Mouse (Mus musculus): ENCODE results near the gene Chl1. TPM values are rescaled to one million over a fixed set of nuclear protein-coding genes. Genes with fewer than 3 reads are reported as not detected.

Gene Chl1
- polyA plus RNA-seq, 1 experiment from 2014 or later: 0.22 TPM

DNA sequence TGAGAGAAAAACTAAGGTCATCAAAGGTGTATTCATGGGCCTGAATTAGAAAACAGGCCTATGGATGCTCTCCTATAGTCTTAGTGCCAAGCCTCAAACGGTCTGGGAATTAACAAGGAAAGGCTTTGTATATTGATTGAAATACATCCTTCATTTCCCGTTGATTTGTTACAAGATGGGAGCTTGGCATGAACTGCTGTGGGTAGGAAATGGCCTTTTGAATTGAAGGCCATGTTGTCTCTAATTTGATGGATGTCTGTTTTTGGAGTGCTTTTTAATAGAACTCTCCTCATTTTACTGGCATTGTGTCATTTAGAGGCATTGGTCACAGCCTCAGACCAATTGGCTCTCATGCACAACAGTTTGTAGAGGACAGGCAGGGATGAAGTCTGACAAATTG is 49.0 kb downstream of the Chl1 start:
- Histone ChIP-seq H3K4me1 (replicated peaks; ENCODE audit: insufficient read depth, low read length) (no peaks in the 10 kb centered on the region), H3K4me3 (replicated peaks; ENCODE audit: low read depth, low read length) (no peak overlapping the region), H3K4me2 (ENCODE audit: low read length) (no peak overlapping the region), H3K9ac (ENCODE audit: low read depth, low read length) (no peak overlapping the region), H3K27me3 (ENCODE audit: insufficient read depth, low read length) (no peaks in the 10 kb centered on the region), H3K27ac (no peak overlapping the region), H3K36me3 (ENCODE audit: insufficient read depth, low read length) (no peaks in the 10 kb centered on the region), H3K9me3 (replicated peaks; ENCODE audit: low read length) (no peaks in the 10 kb centered on the region)
- no peak for TF ChIP-seq CTCF (IDR thresholded peaks at IDR 0.05; ENCODE audit: low read depth)
- 77% methylated on average over 2 of the region's 2 CpGs for WGBS
- ATAC-seq (replicated peaks; ENCODE audit: low FRiP score, low read depth) (no peak), DNase-seq (ENCODE audit: low spot score) (no peak)

DNA sequence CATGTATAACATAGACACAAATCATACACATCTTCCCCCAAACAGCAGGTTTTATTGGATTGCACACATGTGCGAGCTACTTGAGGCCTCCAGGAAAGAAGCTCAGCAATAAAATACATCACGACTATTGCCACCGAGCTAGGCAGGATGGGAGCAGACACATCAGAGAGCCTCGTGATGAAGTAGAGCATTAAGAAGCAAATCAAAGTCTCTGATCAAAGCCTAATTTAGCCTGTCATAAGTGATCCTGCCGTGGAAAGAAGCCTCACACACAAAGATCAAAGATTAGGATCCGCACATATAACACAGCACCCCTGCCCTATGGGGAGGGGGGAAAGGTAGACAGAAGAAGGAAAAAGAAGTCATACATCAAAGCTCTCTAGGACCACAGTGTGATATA is 54.4 kb downstream of the Chl1 start:
- ATAC-seq (replicated peaks; ENCODE audit: low FRiP score, low read depth) (no peak), DNase-seq (ENCODE audit: low spot score) (no peak)
- H3K4me3 ChIP-seq (replicated peaks; ENCODE audit: low read depth, low read length): no peak overlapping the region
- no peaks in the 10 kb centered on the region for H3K36me3 ChIP-seq (ENCODE audit: insufficient read depth, low read length)
- no peaks in the 10 kb centered on the region for H3K4me1 ChIP-seq (replicated peaks; ENCODE audit: insufficient read depth, low read length)
- 44% methylated on average over 6 of the region's 6 CpGs for WGBS
- no peaks in the 10 kb centered on the region for H3K9me3 ChIP-seq (replicated peaks; ENCODE audit: low read length)
- H3K4me2 ChIP-seq (ENCODE audit: low read length): no peak overlapping the region
- no peak for TF ChIP-seq CTCF (IDR thresholded peaks at IDR 0.05; ENCODE audit: low read depth)
- no peak overlapping the region for H3K9ac ChIP-seq (ENCODE audit: low read depth, low read length)
- no peaks in the 10 kb centered on the region for H3K27me3 ChIP-seq (ENCODE audit: insufficient read depth, low read length)
- no peak overlapping the region for H3K27ac ChIP-seq

DNA sequence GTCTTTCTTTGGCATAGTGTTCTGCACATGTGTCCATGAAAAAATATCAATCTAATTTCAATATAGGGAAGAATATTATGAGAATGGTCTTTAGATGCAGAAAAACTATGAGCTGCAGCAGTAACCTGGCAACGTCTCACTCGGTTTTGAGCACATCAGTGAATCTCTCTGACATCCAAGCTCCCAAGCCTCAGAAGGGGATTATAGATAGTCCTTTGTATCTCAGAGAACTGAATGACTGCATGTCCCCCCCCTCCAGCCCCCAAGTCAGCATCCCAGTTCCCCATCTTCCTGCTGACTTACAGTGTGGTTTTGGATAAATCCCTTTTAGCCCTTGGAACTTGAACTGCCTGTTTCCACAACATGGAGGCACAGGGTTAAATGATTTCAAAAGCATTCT is 56.9 kb downstream of the Chl1 start:
- no peak for TF ChIP-seq CTCF (IDR thresholded peaks at IDR 0.05; ENCODE audit: low read depth)
- Histone ChIP-seq H3K4me3 (replicated peaks; ENCODE audit: low read depth, low read length) (no peak overlapping the region), H3K4me2 (ENCODE audit: low read length) (no peak overlapping the region), H3K27me3 (ENCODE audit: insufficient read depth, low read length) (no peaks in the 10 kb centered on the region), H3K9me3 (replicated peaks; ENCODE audit: low read length) (no peaks in the 10 kb centered on the region), H3K36me3 (ENCODE audit: insufficient read depth, low read length) (no peaks in the 10 kb centered on the region), H3K4me1 (replicated peaks; ENCODE audit: insufficient read depth, low read length) (no peaks in the 10 kb centered on the region), H3K27ac (no peak overlapping the region), H3K9ac (ENCODE audit: low read depth, low read length) (no peak overlapping the region)
- ATAC-seq (replicated peaks; ENCODE audit: low FRiP score, low read depth) (no peak), DNase-seq (ENCODE audit: low spot score) (no peak)
- 66% methylated on average over 2 of the region's 2 CpGs for WGBS

DNA sequence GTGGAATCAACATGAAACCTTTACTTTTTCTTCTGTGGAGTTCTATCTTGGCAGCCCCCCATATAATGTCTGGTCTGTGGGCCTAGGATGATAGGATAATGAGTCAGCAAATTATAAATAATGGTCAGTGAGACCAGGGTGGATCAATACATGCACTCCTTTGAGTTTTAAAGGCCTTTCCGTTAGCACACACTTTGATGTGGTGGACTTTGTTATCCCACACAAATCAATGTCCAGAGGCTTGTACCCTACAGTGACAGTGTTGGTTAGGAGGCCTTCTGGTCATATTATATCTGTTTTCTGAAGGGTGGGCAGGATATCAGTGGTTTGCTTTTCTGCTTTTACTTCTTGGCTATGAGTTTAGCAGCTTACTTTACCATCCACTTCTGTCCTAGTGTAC is 62.3 kb downstream of the Chl1 start:
- Histone ChIP-seq H3K9ac (ENCODE audit: low read depth, low read length) (no peak overlapping the region), H3K4me3 (replicated peaks; ENCODE audit: low read depth, low read length) (no peak overlapping the region), H3K27ac (no peak overlapping the region), H3K4me2 (ENCODE audit: low read length) (no peak overlapping the region), H3K9me3 (replicated peaks; ENCODE audit: low read length) (no peaks in the 10 kb centered on the region), H3K36me3 (ENCODE audit: insufficient read depth, low read length) (no peaks in the 10 kb centered on the region), H3K4me1 (replicated peaks; ENCODE audit: insufficient read depth, low read length) (no peaks in the 10 kb centered on the region), H3K27me3 (ENCODE audit: insufficient read depth, low read length) (no peaks in the 10 kb centered on the region)
- ATAC-seq (replicated peaks; ENCODE audit: low FRiP score, low read depth): no peak
- no peak for DNase-seq (ENCODE audit: low spot score)
- 48% methylated on average over 1 of the region's 1 CpGs for WGBS
- no peak for TF ChIP-seq CTCF (IDR thresholded peaks at IDR 0.05; ENCODE audit: low read depth)

DNA sequence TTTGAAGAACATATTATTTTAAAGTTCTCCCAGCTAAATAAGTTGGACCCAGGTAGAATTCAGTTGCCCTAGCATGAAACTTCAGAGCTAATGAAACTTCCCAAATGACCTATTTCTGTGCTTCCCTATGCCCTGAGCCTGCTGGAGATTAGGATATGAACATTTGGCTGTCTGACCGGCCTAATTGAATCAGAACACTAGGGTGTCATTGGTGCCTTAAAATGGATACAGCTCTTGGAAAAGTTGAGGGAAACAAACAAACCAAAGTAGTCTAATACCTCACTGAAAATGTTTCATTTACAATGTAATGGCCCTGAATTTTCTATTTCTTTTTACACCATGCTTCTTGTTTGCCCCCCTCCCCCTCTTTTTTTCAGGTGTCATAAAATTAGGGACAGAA is 73.8 kb downstream of the Chl1 start:
- Histone ChIP-seq H3K4me3 (replicated peaks; ENCODE audit: low read depth, low read length) (no peak overlapping the region), H3K4me1 (replicated peaks; ENCODE audit: insufficient read depth, low read length) (no peaks in the 10 kb centered on the region), H3K4me2 (ENCODE audit: low read length) (no peak overlapping the region), H3K9me3 (replicated peaks; ENCODE audit: low read length) (no peaks in the 10 kb centered on the region), H3K36me3 (ENCODE audit: insufficient read depth, low read length) (no peaks in the 10 kb centered on the region), H3K27ac (no peak overlapping the region), H3K9ac (ENCODE audit: low read depth, low read length) (no peak overlapping the region), H3K27me3 (ENCODE audit: insufficient read depth, low read length) (no peaks in the 10 kb centered on the region)
- no peak for TF ChIP-seq CTCF (IDR thresholded peaks at IDR 0.05; ENCODE audit: low read depth)
- no peak for ATAC-seq (replicated peaks; ENCODE audit: low FRiP score, low read depth)
- 92% methylated on average over 1 of the region's 1 CpGs for WGBS
- DNase-seq (ENCODE audit: low spot score): no peak

DNA sequence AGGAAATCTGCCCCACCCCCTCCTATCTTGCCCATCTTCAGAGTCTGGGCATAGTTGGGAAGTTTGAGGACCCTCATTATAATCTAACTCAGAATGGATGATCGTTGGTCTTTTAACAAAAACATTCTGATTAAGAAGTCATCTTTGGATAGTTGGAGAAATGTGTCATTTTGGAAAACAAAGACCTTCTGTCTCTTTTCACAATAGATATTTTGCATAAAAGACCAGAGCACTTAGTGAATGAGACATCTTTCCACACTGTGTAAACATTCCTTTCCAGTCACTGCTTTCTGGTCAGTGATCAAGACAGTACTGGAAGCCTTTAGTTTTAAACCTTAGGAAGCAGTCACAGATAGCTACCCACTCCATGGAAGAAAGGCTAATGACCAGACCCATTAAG is 75.3 kb downstream of the Chl1 start:
- no peak overlapping the region for H3K4me3 ChIP-seq (replicated peaks; ENCODE audit: low read depth, low read length)
- no peak for TF ChIP-seq CTCF (IDR thresholded peaks at IDR 0.05; ENCODE audit: low read depth)
- no peak overlapping the region for H3K27ac ChIP-seq
- H3K27me3 ChIP-seq (ENCODE audit: insufficient read depth, low read length): no peaks in the 10 kb centered on the region
- no peak for DNase-seq (ENCODE audit: low spot score)
- 56% methylated on average over 1 of the region's 1 CpGs for WGBS
- no peak overlapping the region for H3K4me2 ChIP-seq (ENCODE audit: low read length)
- H3K9ac ChIP-seq (ENCODE audit: low read depth, low read length): no peak overlapping the region
- no peaks in the 10 kb centered on the region for H3K4me1 ChIP-seq (replicated peaks; ENCODE audit: insufficient read depth, low read length)
- no peak for ATAC-seq (replicated peaks; ENCODE audit: low FRiP score, low read depth)
- no peaks in the 10 kb centered on the region for H3K9me3 ChIP-seq (replicated peaks; ENCODE audit: low read length)
- no peaks in the 10 kb centered on the region for H3K36me3 ChIP-seq (ENCODE audit: insufficient read depth, low read length)

DNA sequence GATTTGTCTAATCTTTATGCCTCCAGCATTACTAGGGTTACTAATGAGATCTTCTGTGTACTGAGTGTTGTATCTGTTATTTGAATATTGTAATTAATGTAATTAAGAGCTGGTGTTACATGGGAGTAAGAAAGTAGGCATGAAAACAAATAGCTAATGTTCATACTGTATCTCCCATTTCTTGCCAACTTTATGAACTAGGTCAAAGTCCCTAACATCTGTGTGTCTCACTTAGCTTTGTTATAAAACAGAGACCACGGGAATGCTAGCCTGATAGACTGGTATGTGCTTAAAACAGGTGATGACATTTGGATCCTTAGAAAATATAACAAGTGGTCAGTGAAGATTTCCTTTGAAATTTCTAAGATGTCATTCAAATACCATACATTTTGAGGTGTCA is 75.7 kb downstream of the Chl1 start:
- no peaks in the 10 kb centered on the region for H3K4me1 ChIP-seq (replicated peaks; ENCODE audit: insufficient read depth, low read length)
- no peak for TF ChIP-seq CTCF (IDR thresholded peaks at IDR 0.05; ENCODE audit: low read depth)
- no peaks in the 10 kb centered on the region for H3K9me3 ChIP-seq (replicated peaks; ENCODE audit: low read length)
- ATAC-seq (replicated peaks; ENCODE audit: low FRiP score, low read depth) (no peak), DNase-seq (ENCODE audit: low spot score) (no peak)
- H3K4me2 ChIP-seq (ENCODE audit: low read length): no peak overlapping the region
- H3K27ac ChIP-seq: no peak overlapping the region
- no peaks in the 10 kb centered on the region for H3K36me3 ChIP-seq (ENCODE audit: insufficient read depth, low read length)
- no peaks in the 10 kb centered on the region for H3K27me3 ChIP-seq (ENCODE audit: insufficient read depth, low read length)
- H3K4me3 ChIP-seq (replicated peaks; ENCODE audit: low read depth, low read length): no peak overlapping the region
- no peak overlapping the region for H3K9ac ChIP-seq (ENCODE audit: low read depth, low read length)
- 69% methylated on average over 1 of the region's 1 CpGs for WGBS

All from kidney, postnatal 0 days (tissue).